Mouse (Mus musculus) liver, embryonic 15.5 days (tissue): ENCODE results near the gene Tbccd1. TPM values are rescaled to one million over a fixed set of nuclear protein-coding genes. Genes with fewer than 3 reads are reported as not detected.
"Not testable (repeated sequence)": the region's sequence is repeated elsewhere in the genome, so short reads cannot be mapped to it uniquely, and the experiment has no call there.

Experiments
- ATAC-seq: fragments of 200-750 bp; cut with Nextera tagmentation; 2 replicates; pipeline ENCODE4 v1.8.0; 2017; ENCODE audit warnings: moderate number of reproducible peaks, mild to moderate bottlenecking, moderate library complexity; ENCODE audit not compliant: insufficient read depth
- H3K27ac ChIP-seq: fragments of 300-500 bp; sonication (generic); replicated peaks from 2 replicates; pipeline ENCODE4 v1.5.1; 2015; ENCODE audit warnings: mild to moderate bottlenecking, inconsistent platforms
- H3K27me3 ChIP-seq: fragments of 300-500 bp; sonication (generic); 2 replicates; pipeline ENCODE4 v1.6.1; 2015; ENCODE audit warnings: mild to moderate bottlenecking, inconsistent platforms
- H3K36me3 ChIP-seq: fragments of 300-500 bp; sonication (generic); replicated peaks from 2 replicates; pipeline ENCODE4 v1.6.1; 2015; ENCODE audit warnings: moderate library complexity, mild to moderate bottlenecking, inconsistent platforms
- H3K4me1 ChIP-seq: fragments of 300-500 bp; sonication (generic); replicated peaks from 2 replicates; pipeline ENCODE4 v1.6.1; 2015; ENCODE audit warnings: inconsistent platforms
- H3K4me2 ChIP-seq: fragments of 300-500 bp; sonication (generic); 2 replicates; pipeline ENCODE4 v1.6.1; 2015; ENCODE audit warnings: moderate library complexity, mild to moderate bottlenecking, inconsistent platforms
- H3K4me3 ChIP-seq: fragments of 300-500 bp; sonication (generic); replicated peaks from 2 replicates; pipeline ENCODE4 v1.5.1; 2015; ENCODE audit warnings: mild to moderate bottlenecking, inconsistent platforms
- H3K9ac ChIP-seq: fragments of 300-500 bp; sonication (generic); 2 replicates; pipeline ENCODE4 v1.6.1; 2015; ENCODE audit warnings: moderate library complexity, mild to moderate bottlenecking, inconsistent platforms
- H3K9me3 ChIP-seq: fragments of 300-500 bp; sonication (generic); replicated peaks from 2 replicates; pipeline ENCODE4 v1.6.1; 2016; ENCODE audit warnings: inconsistent platforms
- WGBS: fragments of 180-500 bp; shearing (Covaris S2); methylation state at CpG from one replicate; pipeline ENCODE4 v1.1.7; 2015; ENCODE audit warnings: mixed read lengths; ENCODE audit not compliant: insufficient replicate concordance; 5-methylcytosine and 5-hydroxymethylcytosine counted together
- polyA plus RNA-seq: library from polyadenylated mRNA; unstranded; fragments of >200 nt; fragmentation: Nextera tagmentation; extraction: Ambion mirVana; gene quantifications from 2 replicates; pipeline ENCODE4 v1.2.1, GENCODE M21; 2015

The Tbccd1 gene
- polyA plus RNA-seq, 1 experiment from 2014 or later = 22.9 TPM

DNA sequence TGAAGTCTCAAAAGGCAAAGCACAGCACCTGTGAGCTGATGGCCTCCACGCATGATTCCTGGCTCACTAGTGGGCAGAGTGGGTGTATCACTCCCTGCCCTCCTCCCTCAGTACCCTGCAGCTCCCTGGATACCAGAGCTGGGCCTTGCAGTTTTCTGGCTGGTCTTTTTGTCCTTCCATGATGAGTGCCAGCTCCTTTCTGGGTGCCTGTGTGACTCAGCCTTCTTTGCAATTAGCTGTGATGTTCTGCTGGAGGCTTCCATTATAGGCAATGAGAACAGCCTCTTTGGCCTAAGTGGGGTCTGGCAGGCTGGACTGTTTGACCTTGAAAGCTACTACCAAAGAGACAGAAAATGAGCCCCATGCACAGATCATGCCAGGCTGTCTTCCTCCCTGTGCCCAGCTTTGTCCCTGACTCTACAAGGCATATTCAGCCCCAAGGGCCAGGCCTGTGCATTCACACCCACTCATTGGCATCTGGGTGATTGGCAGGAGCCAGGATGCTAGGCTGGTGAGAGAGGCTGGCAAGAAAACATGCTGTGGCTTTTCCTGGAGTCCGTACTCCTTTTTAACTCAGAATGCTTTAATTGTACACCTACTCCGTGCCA lies 78.1 kb downstream of the Tbccd1 start:
- no peak overlapping the region for H3K27ac ChIP-seq
- ATAC-seq = no peak
- H3K36me3 ChIP-seq = no peaks in the 10 kb centered on the region
- H3K27me3 ChIP-seq = no peaks in the 10 kb centered on the region
- WGBS = 62% methylated on average over 3 of the region's 3 CpGs
- no peak overlapping the region for H3K4me3 ChIP-seq
- no peak overlapping the region for H3K4me2 ChIP-seq
- H3K9ac ChIP-seq = no peak overlapping the region
- no peaks in the 10 kb centered on the region for H3K9me3 ChIP-seq
- no peaks in the 10 kb centered on the region for H3K4me1 ChIP-seq

DNA sequence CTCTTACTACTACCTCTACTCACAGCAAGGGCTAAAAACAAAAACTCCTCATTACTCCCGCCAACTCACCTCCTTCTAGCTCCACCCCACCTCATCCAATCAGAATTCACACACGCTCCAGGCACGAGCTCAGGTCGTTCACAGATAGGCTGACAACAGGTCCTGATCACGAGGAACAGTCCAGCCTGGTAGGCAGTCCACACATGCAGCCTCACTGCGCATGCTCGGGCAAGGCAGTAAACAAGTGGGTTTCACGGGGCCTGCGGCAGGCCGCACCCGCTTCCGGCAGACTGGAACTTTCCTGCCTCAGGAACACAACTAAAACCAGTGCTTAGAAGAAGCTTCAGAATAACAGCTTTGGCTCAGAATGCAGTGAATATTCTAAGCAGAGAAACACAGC lies 79.2 kb downstream of the Tbccd1 start:
- H3K4me1 ChIP-seq, H3K27ac ChIP-seq, H3K9ac ChIP-seq, H3K36me3 ChIP-seq, ATAC-seq, H3K4me2 ChIP-seq, H3K4me3 ChIP-seq, H3K9me3 ChIP-seq, H3K27me3 ChIP-seq: not testable (repeated sequence)
- WGBS = 75% methylated on average over 12 of the region's 12 CpGs

DNA sequence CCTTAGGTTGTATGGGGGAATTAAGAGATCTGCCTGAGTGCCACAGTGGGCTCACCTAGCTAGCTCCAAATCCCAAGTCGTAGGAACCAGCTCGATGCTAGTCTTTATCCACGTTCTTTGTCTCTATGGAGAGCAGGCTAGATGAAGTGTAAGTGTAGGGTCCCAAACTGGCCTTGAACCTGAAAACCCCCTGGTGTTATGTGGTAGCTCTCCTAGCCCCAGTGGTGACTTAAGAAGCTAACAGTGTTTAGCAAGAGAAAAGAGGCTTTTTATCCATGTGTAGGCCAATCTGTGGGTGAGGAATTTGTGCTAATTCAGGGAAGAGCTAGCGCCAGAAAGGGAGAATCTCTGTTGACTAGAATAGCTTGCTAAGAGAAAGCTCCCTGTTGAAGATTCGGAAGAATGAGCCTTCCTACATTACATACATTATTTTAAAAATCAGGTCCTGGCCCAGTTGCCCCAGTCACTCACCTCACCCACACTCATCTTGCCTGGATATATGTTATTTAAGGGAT lies 81.9 kb downstream of the Tbccd1 start:
- Histone ChIP-seq H3K4me3 (no peak overlapping the region), H3K4me1 (no peaks in the 10 kb centered on the region), H3K36me3 (no peaks in the 10 kb centered on the region), H3K27ac (no peak overlapping the region), H3K4me2 (no peak overlapping the region), H3K27me3 (no peaks in the 10 kb centered on the region), H3K9me3 (no peaks in the 10 kb centered on the region), H3K9ac (no peak overlapping the region)
- 49% methylated on average over 5 of the region's 5 CpGs for WGBS
- no peak for ATAC-seq

GRCm38 (mm10) chr16:22768661-22769060 lies 88.8 kb downstream of the Tbccd1 start:
- no peak for ATAC-seq
- H3K27ac ChIP-seq = no peak overlapping the region
- no peak overlapping the region for H3K4me3 ChIP-seq
- no peaks in the 10 kb centered on the region for H3K9me3 ChIP-seq
- no peaks in the 10 kb centered on the region for H3K36me3 ChIP-seq
- H3K9ac ChIP-seq = no peak overlapping the region
- WGBS = 69% methylated on average over 8 of the region's 8 CpGs
- H3K4me1 ChIP-seq = no peaks in the 10 kb centered on the region
- H3K4me2 ChIP-seq = no peak overlapping the region
- H3K27me3 ChIP-seq = no peaks in the 10 kb centered on the region

- Histone ChIP-seq H3K9ac (no peak overlapping the region), H3K36me3 (no peaks in the 10 kb centered on the region), H3K4me1 (no peaks in the 10 kb centered on the region), H3K4me3 (no peak overlapping the region), H3K27ac (no peak overlapping the region), H3K27me3 (no peaks in the 10 kb centered on the region), H3K9me3 (no peaks in the 10 kb centered on the region), H3K4me2 (no peak overlapping the region)
- ATAC-seq = no peak
- WGBS = 63% methylated on average over 3 of the region's 3 CpGs
These were observed 90.1 kb downstream of the Tbccd1 start for GRCm38 (mm10) chr16:22767405-22767804.

DNA sequence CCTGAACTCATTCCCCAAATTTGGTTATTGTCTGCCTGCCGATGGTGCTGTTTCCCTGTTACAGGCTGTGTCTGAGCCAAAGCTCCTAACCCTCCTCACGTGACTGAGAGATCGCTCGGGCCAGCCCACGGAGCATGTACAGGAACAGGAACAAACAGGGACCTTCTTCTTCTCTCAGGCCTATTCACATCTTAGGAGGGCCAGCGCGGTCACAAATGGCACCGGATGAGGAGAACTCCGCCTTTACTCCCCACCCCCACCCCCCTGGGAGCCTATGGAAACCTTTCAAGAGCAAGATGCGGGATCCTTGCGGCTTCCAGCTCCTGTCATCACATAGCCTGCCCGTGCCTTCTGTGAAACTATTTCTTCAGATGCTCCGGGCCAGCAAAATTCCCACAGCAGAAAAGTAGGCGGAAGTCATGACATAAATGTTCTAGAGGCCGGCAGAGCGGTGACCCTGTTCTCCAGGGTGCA lies 90.7 kb downstream of the Tbccd1 start:
- no peak for ATAC-seq
- Histone ChIP-seq H3K27me3 (no peaks in the 10 kb centered on the region), H3K36me3 (no peaks in the 10 kb centered on the region), H3K4me2 (no peak overlapping the region), H3K27ac (no peak overlapping the region), H3K4me3 (no peak overlapping the region), H3K9ac (no peak overlapping the region), H3K4me1 (no peaks in the 10 kb centered on the region), H3K9me3 (no peaks in the 10 kb centered on the region)
- WGBS = 63% methylated on average over 16 of the region's 16 CpGs

DNA sequence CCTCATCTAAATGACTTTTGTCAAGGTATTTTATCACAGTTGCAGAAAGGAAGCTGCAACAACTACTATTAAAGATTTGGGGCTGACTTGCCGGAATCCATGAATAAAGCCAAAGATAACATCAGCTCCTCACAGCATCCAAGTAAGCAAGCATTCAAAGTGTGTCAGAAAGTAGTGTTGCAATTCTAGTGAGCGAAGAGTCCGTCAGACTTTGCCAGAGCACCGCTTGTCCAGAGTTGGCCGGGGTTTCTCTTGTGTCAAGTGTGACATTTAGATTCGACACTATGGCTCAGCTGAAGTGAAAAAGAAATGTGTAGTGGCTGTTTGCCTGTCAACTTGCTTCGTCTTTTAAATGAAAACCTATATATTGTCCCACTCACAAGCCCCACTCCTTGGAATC lies 91.9 kb downstream of the Tbccd1 start:
- no peak for ATAC-seq

More for the DNA sequence above, 91.9 kb downstream of the Tbccd1 start:
- Histone ChIP-seq H3K9ac (no peak overlapping the region), H3K36me3 (no peaks in the 10 kb centered on the region), H3K4me2 (no peak overlapping the region), H3K4me3 (no peak overlapping the region), H3K27ac (no peak overlapping the region), H3K4me1 (no peaks in the 10 kb centered on the region), H3K9me3 (no peaks in the 10 kb centered on the region), H3K27me3 (no peaks in the 10 kb centered on the region)
- 66% methylated on average over 7 of the region's 7 CpGs for WGBS

Other genes starting within 250 kb of the Tbccd1 start
- 1.3 and 1.4 TPM in 2 replicates for gene Dgkg, start 200.4 kb downstream of the Tbccd1 start, polyA plus RNA-seq
- 0.16 and 0.22 TPM in 2 replicates for gene Crygs, start 46.1 kb downstream of the Tbccd1 start, polyA plus RNA-seq
- gene Dnajb11, start 176 bp upstream of the Tbccd1 start, polyA plus RNA-seq = 58.3 and 60.7 TPM in 2 replicates
- gene Ahsg, start 33.6 kb upstream of the Tbccd1 start, polyA plus RNA-seq = 2,676 and 4,109 TPM in 2 replicates
- gene Fetub, start 60.7 kb upstream of the Tbccd1 start, polyA plus RNA-seq = 7.3 and 12.9 TPM in 2 replicates
- gene Hrg, start 93.4 kb upstream of the Tbccd1 start, polyA plus RNA-seq = 2.2 and 4.9 TPM in 2 replicates
- 66.0 and 93.3 TPM in 2 replicates for gene Kng2, start 171.8 kb upstream of the Tbccd1 start, polyA plus RNA-seq
- 918 and 1,131 TPM in 2 replicates for gene Kng1, start 200.2 kb upstream of the Tbccd1 start, polyA plus RNA-seq
- gene Eif4a2, start 249.8 kb upstream of the Tbccd1 start, polyA plus RNA-seq = 58.3 and 60.6 TPM in 2 replicates